Mouse (Mus musculus) heart, postnatal 4 days (tissue): ENCODE measurements around the gene Naaladl2. TPM values are rescaled to one million over a fixed set of nuclear protein-coding genes. Genes with fewer than 3 reads are reported as not detected.

Experiments
- DNase-seq: peaks from one replicate; pipeline ENCODE4 v3.0.0; 2021
- total RNA-seq, 2 experiments: library from RNA; stranded (reverse); gene quantifications; 2 replicates each; pipeline ENCODE4 v1.2.3; 2021

Gene Naaladl2
- total RNA-seq, 2 experiments from 2014 or later, result 1.3 to 1.5 TPM

- no peak for DNase-seq
Measured at GRCm38 (mm10) chr3:23962961-23963621, 1181.0 kb downstream of the Naaladl2 start.

GRCm38 (mm10) chr3:23946182-23946581 is 1197.9 kb downstream of the Naaladl2 start:
- DNase-seq, result no peak

GRCm38 (mm10) chr3:23937299-23937698 is 1206.8 kb downstream of the Naaladl2 start:
- no peak for DNase-seq

GRCm38 (mm10) chr3:23928097-23928496 is 1216.0 kb downstream of the Naaladl2 start:
- DNase-seq, result no peak

DNA sequence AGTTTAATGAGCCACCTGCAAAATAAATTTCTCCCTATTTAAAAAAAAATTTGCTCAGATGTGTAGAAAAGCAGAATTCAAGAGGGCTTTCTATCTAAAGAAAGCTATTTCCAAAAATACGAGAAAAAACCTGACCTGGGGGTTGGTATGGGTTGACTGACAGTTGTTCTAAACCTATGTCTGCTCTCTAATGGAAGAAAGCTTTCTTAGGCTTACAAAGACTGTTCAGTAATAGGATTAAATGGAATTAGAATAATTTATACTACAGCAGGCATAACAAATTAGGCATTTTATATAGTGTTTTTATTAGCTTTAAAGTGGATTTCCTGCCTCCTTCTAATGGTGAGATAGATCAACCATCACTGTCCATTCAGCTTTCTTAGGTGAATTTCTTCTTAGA is 1236.4 kb downstream of the Naaladl2 start:
- no peak for DNase-seq

GRCm38 (mm10) chr3:23865688-23866087 is 1278.4 kb downstream of the Naaladl2 start:
- DNase-seq, result no peak

DNA sequence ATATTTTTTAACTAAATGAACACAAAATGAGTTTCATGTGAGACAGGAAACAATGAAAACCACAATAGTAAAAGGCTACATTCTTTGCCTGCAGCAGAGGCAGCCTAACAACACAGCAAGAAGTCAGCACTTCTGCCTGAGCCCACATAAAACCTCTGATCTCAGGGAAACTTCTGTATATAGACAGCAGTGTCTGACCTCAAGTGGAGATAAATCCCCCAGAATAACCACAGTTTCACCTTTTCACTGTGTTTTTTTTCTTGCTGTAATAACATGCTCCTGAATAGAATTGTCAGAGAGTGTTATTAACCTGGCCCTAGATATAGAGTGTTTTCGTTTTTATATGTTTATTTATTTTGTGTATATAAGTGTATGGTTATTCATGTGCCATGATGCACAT is 1286.8 kb downstream of the Naaladl2 start:
- no peak for DNase-seq

- peak; percentile 10 for DNase-seq
Measured at GRCm38 (mm10) chr3:23817585-23817984, 1326.5 kb downstream of the Naaladl2 start.

DNA sequence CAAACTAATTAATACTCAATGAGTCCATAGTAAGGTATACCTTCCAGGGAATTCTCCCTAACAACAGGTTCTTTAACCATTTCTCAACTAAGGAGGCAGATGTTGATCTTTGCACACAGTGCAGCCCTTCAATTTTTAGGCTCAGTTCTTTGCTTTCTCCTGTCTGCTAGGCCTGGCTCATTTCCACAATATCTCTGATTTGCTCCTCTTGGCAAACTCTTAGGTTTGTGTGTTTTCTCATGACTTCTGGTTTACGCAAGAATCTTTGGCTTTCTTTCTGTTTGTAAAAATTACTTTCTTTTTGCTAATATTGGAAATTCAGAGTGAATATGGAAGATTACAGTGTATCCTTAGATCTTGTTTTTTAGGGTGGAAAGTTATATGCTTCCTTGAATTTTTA is 1385.3 kb downstream of the Naaladl2 start:
- no peak for DNase-seq
